Mouse (Mus musculus) heart, adult 2 months (tissue): ENCODE measurements around the gene Atoh7. TPM values are rescaled to one million over a fixed set of nuclear protein-coding genes. Genes with fewer than 3 reads are reported as not detected.
"Not testable (repeated sequence)": the region's sequence is repeated elsewhere in the genome, so short reads cannot be mapped to it uniquely, and the experiment has no call there.

Experiments used
- DNase-seq, 2 experiments: peaks; one replicate each; pipeline ENCODE4 v3.0.0; 2021
- H3K27ac ChIP-seq: fragments of 200-600 bp; 2 replicates; pipeline ENCODE4 v1.8.1; 2022
- H3K27me3 ChIP-seq: fragments of 200-500 bp; 2 replicates; pipeline ENCODE4 v1.6.1; 2012; ENCODE audit warnings: mild to moderate bottlenecking, low read length, inconsistent platforms, mixed read lengths; ENCODE audit not compliant: control insufficient read depth, insufficient read depth
- H3K36me3 ChIP-seq: fragments of 200-500 bp; 2 replicates; pipeline ENCODE4 v1.6.1; 2012; ENCODE audit warnings: low read length, inconsistent platforms; ENCODE audit not compliant: control insufficient read depth, insufficient read depth
- H3K4me1 ChIP-seq: fragments of 200-500 bp; 2 replicates; pipeline ENCODE4 v1.6.1; 2011; ENCODE audit warnings: low read length; ENCODE audit not compliant: control insufficient read depth, insufficient read depth
- H3K4me3 ChIP-seq: fragments of 200-600 bp; 2 replicates; pipeline ENCODE4 v1.8.1; 2022
- H3K79me2 ChIP-seq: fragments of 200-500 bp; replicated peaks from 2 replicates; pipeline ENCODE4 v1.6.1; 2012; ENCODE audit warnings: mild to moderate bottlenecking, inconsistent platforms, low read length, moderate library complexity, mixed read lengths; ENCODE audit not compliant: control insufficient read depth, insufficient read depth
- H3K9ac ChIP-seq: fragments of 200-500 bp; 2 replicates; pipeline ENCODE4 v1.6.1; 2012; ENCODE audit warnings: low read depth, mild to moderate bottlenecking, control low read depth, inconsistent platforms, low read length, mixed read lengths
- CTCF ChIP-seq: fragments of 200-600 bp; IDR thresholded peaks from 2 replicates; pipeline ENCODE4 v1.8.1; 2022; ENCODE audit warnings: antibody characterized with exemption, mild to moderate bottlenecking, moderate library complexity
- EP300 ChIP-seq: fragments of 200-500 bp; IDR thresholded peaks from 2 replicates; pipeline ENCODE4 v1.6.1; 2011; ENCODE audit warnings: low read depth, low read length, control low read depth; ENCODE audit not compliant: insufficient read depth
- POLR2A ChIP-seq: fragments of 200-500 bp; IDR thresholded peaks from 2 replicates; pipeline ENCODE4 v1.6.1; 2011; ENCODE audit warnings: mild to moderate bottlenecking, low read depth, low read length, control low read depth; ENCODE audit not compliant: insufficient read depth
- WGBS: fragments of 180-500 bp; shearing (Covaris S2); methylation state at CpG from one replicate; pipeline ENCODE4 v1.1.7; 2018; 5-methylcytosine and 5-hydroxymethylcytosine counted together
- intact Hi-C: fragments of 180-260 bp; cut with DNase I; formaldehyde crosslinking; loops from one replicate; pipeline ENCODE4 v1.15.1; 2025
- long read RNA-seq: library from polyadenylated mRNA; stranded (forward); transcript quantifications from one replicate; pipeline ENCODE4 v2.0.0, GENCODE M21; 2021
- polyA plus RNA-seq: library from polyadenylated mRNA; depleted of rRNA; stranded (reverse); fragments of >200 nt; gene quantifications from 2 replicates; pipeline ENCODE4 v1.2.3, GENCODE M21; 2012; rRNA removed
- total RNA-seq, 2 experiments: library from RNA; stranded (reverse); gene quantifications; 2 replicates each; pipeline ENCODE4 v1.2.3; 2021

The Atoh7 gene
- not detected for total RNA-seq
- polyA plus RNA-seq = not detected in 2 replicates
- long read RNA-seq = 0 reads

GRCm38 (mm10) chr10:63099521-63099920 lies at the start of gene Atoh7:
Atoh7 (plus strand) TSS chr10:63099651.
- intact Hi-C loops = no loop called here
- no peak for DNase-seq
- Histone ChIP-seq H3K36me3 (no peaks in the 10 kb centered on the region), H3K79me2 (no peaks in the 10 kb centered on the region), H3K4me3 (peak within 1 kb of the TSS; percentile 38), H3K27ac (no peak within 1 kb of the TSS), H3K9ac (no peak within 1 kb of the TSS; the same call in 1 of the 2 replicates), H3K27me3 (peaks cover 2% of the 10 kb centered on the region; the same call in 1 of the 2 replicates), H3K4me1 (no peaks in the 10 kb centered on the region)
- 17% methylated on average over 16 of the region's 16 CpGs for WGBS
- TF ChIP-seq POLR2A = no peak
- TF ChIP-seq EP300 = no peak
- TF ChIP-seq CTCF = no peak

- TF ChIP-seq CTCF (no peak), POLR2A (no peak), EP300 (no peak)
- H3K36me3 ChIP-seq = no peaks in the 10 kb centered on the region
- no peaks in the 10 kb centered on the region for H3K4me1 ChIP-seq
- WGBS = 56% methylated on average over 7 of the region's 7 CpGs
- H3K4me3 ChIP-seq = no peak overlapping the region
- no peaks in the 10 kb centered on the region for H3K79me2 ChIP-seq
- no peak overlapping the region for H3K9ac ChIP-seq
- H3K27me3 ChIP-seq = no peaks in the 10 kb centered on the region
- H3K27ac ChIP-seq = peak overlapping the region; percentile 21
- intact Hi-C loops = no loop called here
- DNase-seq = no peak
Measured at GRCm38 (mm10) chr10:63051267-63051666, 48.2 kb upstream of the Atoh7 start.

GRCm38 (mm10) chr10:63052011-63052410 lies 47.4 kb upstream of the Atoh7 start:
- Histone ChIP-seq H3K27ac (no peak overlapping the region), H3K9ac (no peak overlapping the region), H3K79me2 (no peaks in the 10 kb centered on the region), H3K4me3 (no peak overlapping the region), H3K36me3 (no peaks in the 10 kb centered on the region), H3K4me1 (peaks cover 2% of the 10 kb centered on the region; the same call in 1 of the 2 replicates), H3K27me3 (no peaks in the 10 kb centered on the region)
- no peak for DNase-seq
- no peak for TF ChIP-seq EP300
- no peak for TF ChIP-seq CTCF
- no peak for TF ChIP-seq POLR2A
- WGBS = 84% methylated on average over 6 of the region's 6 CpGs
- intact Hi-C loops = no loop called here

GRCm38 (mm10) chr10:63053007-63053406 lies 46.4 kb upstream of the Atoh7 start:
- no peak overlapping the region for H3K9ac ChIP-seq
- no peak for DNase-seq
- no peak overlapping the region for H3K27ac ChIP-seq
- no peak for TF ChIP-seq POLR2A
- TF ChIP-seq EP300 = no peak
- no peak for TF ChIP-seq CTCF
- peaks cover 2% of the 10 kb centered on the region; the same call in 1 of the 2 replicates for H3K4me1 ChIP-seq
- 54% methylated on average over 6 of the region's 6 CpGs for WGBS
- no peaks in the 10 kb centered on the region for H3K79me2 ChIP-seq
- no peaks in the 10 kb centered on the region for H3K27me3 ChIP-seq
- H3K36me3 ChIP-seq = no peaks in the 10 kb centered on the region
- intact Hi-C loops = no loop called here
- no peak overlapping the region for H3K4me3 ChIP-seq

DNA sequence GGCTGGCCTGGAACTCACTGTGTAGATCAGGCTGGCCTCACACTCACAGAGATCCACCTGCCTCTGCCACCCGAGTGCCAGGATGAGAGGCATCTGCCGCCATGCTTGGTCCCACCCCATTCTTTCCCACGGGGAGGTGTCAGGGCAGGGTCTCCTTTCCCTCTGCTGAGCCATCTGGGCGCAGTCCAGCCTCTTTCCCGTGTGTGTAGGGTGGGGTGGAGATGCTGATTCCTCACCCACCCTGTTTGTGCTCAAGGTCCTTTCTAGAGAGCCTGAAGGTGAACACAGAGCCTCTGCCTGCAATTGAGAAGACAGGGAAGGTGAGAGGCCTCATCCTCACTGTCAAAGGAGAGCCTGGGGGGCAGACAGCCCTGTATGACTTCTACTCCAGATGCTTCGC lies 45.4 kb upstream of the Atoh7 start:
- H3K4me1 ChIP-seq, H3K4me3 ChIP-seq, H3K36me3 ChIP-seq, intact Hi-C loops, H3K27ac ChIP-seq, DNase-seq, H3K27me3 ChIP-seq, H3K79me2 ChIP-seq, H3K9ac ChIP-seq: not testable (repeated sequence)
- WGBS = 81% methylated on average over 6 of the region's 6 CpGs

DNA sequence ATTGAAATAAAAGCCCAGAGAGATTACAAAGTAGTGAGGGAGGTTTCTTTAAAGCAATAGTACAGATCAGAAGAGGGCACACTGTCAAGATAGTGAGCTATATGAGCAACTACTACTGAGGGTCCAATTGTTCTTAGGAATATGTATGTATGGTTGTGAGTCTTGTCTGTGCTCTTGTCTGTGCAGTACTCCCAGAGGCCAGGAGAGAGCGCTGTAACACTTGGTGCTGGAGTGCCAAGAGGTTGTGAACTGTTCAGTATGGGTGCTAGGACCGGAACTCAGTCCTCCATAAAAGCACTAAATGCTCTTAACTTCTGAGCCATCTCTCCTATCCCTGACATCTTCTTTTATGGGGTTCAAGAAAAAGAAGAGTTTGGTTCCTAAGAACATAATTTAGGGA lies 44.9 kb upstream of the Atoh7 start:
- Histone ChIP-seq H3K4me3 (no peak overlapping the region), H3K79me2 (no peaks in the 10 kb centered on the region), H3K27me3 (no peaks in the 10 kb centered on the region), H3K27ac (no peak overlapping the region), H3K36me3 (no peaks in the 10 kb centered on the region), H3K9ac (no peak overlapping the region), H3K4me1 (peaks cover 2% of the 10 kb centered on the region; the same call in 1 of the 2 replicates)
- DNase-seq = no peak
- TF ChIP-seq EP300 (no peak), CTCF (peak; percentile 30)
- intact Hi-C loops = no loop called here
- WGBS = 80% methylated on average over 2 of the region's 2 CpGs
